Mouse (Mus musculus) forebrain, embryonic 11.5 days (tissue): ENCODE data around the gene Pde6b. TPM values are rescaled to one million over a fixed set of nuclear protein-coding genes. Genes with fewer than 3 reads are reported as not detected.
A peak's percentile ranks its signal among the peaks of the same experiment; 100 is the strongest.

Source experiments
- ATAC-seq: fragments of 200-750 bp; cut with Nextera tagmentation; replicated peaks from 2 replicates; pipeline ENCODE4 v1.8.0; 2017; ENCODE audit warnings: moderate TSS enrichment; ENCODE audit not compliant: low FRiP score
- DNase-seq: peaks from one replicate; pipeline ENCODE4 v3.0.0-alpha.2; 2017; ENCODE audit warnings: low spot score
- H3K27ac ChIP-seq: fragments of 300-500 bp; sonication (generic); 2 replicates; pipeline ENCODE4 v1.5.1; 2014; ENCODE audit warnings: low read depth, low read length
- H3K27me3 ChIP-seq: fragments of 300-500 bp; sonication (generic); 2 replicates; pipeline ENCODE4 v1.6.1; 2014; ENCODE audit warnings: mild to moderate bottlenecking, low read length, mixed read lengths; ENCODE audit not compliant: control insufficient read depth, insufficient read depth
- H3K36me3 ChIP-seq: fragments of 300-500 bp; sonication (generic); 2 replicates; pipeline ENCODE4 v1.6.1; 2014; ENCODE audit warnings: mild to moderate bottlenecking, low read length, moderate library complexity, mixed read lengths; ENCODE audit not compliant: control insufficient read depth, insufficient read depth
- H3K4me1 ChIP-seq: fragments of 300-500 bp; sonication (generic); replicated peaks from 2 replicates; pipeline ENCODE4 v1.6.1; 2014; ENCODE audit warnings: low read length, mixed read lengths; ENCODE audit not compliant: control insufficient read depth, insufficient read depth
- H3K4me2 ChIP-seq: fragments of 300-500 bp; sonication (generic); 2 replicates; pipeline ENCODE4 v1.6.1; 2014; ENCODE audit warnings: low read depth, mild to moderate bottlenecking, low read length, moderate library complexity, mixed read lengths; ENCODE audit not compliant: severe bottlenecking
- H3K4me3 ChIP-seq: fragments of 300-500 bp; sonication (generic); 2 replicates; pipeline ENCODE4 v1.5.1; 2014; ENCODE audit warnings: low read depth, low read length
- H3K9ac ChIP-seq: fragments of 300-500 bp; sonication (generic); 2 replicates; pipeline ENCODE4 v1.6.1; 2014; ENCODE audit warnings: low read length
- H3K9me3 ChIP-seq: fragments of 300-500 bp; sonication (generic); 2 replicates; pipeline ENCODE4 v1.6.1; 2016; ENCODE audit warnings: low read length, mixed read lengths; ENCODE audit not compliant: control insufficient read depth
- WGBS: fragments of 180-500 bp; shearing (Covaris S2); extraction: QIAGEN DNeasy Blood & Tissue Kit; methylation state at CpG from one replicate; pipeline ENCODE4 v1.1.7; 2014; 5-methylcytosine and 5-hydroxymethylcytosine counted together
- polyA plus RNA-seq: library from polyadenylated mRNA; unstranded; fragments of >200 nt; fragmentation: Nextera tagmentation; extraction: Ambion mirVana; gene quantifications from 2 replicates; pipeline ENCODE4 v1.2.1, GENCODE M21; 2014

Gene Pde6b
- polyA plus RNA-seq, 1 experiment from 2014 or later, result 0.40 TPM

GRCm38 (mm10) chr5:108360211-108360610 is 28.0 kb upstream of the Pde6b start:
- 90% methylated on average over 4 of the region's 4 CpGs for WGBS

GRCm38 (mm10) chr5:108362330-108362729 is 25.9 kb upstream of the Pde6b start:
- WGBS, result 31% methylated on average over 3 of the region's 3 CpGs
- peaks cover 8% of the 10 kb centered on the region; the same call in 1 of the 2 replicates for H3K4me1 ChIP-seq
- DNase-seq, result no peak
- H3K27ac ChIP-seq, result no peak overlapping the region
- H3K27me3 ChIP-seq, result peaks cover 28% of the 10 kb centered on the region
- no peak for ATAC-seq
- no peak overlapping the region for H3K4me2 ChIP-seq
- no peaks in the 10 kb centered on the region for H3K9me3 ChIP-seq
- no peak overlapping the region for H3K4me3 ChIP-seq
- no peaks in the 10 kb centered on the region for H3K36me3 ChIP-seq
- H3K9ac ChIP-seq, result no peak overlapping the region

More at GRCm38 (mm10) chr5:108360211-108360610, 28.0 kb upstream of the Pde6b start:
- Histone ChIP-seq H3K4me2 (no peak overlapping the region), H3K4me3 (no peak overlapping the region), H3K36me3 (no peaks in the 10 kb centered on the region), H3K27me3 (peaks cover 8% of the 10 kb centered on the region), H3K9ac (no peak overlapping the region), H3K27ac (no peak overlapping the region), H3K4me1 (no peaks in the 10 kb centered on the region), H3K9me3 (no peaks in the 10 kb centered on the region)
- no peak for DNase-seq
- ATAC-seq, result no peak

- ATAC-seq (no peak; the same call in none of the 2 replicates), DNase-seq (peak; percentile 56)
- Histone ChIP-seq H3K4me1 (peaks cover 13% of the 10 kb centered on the region; the same call in 1 of the 2 replicates), H3K27ac (no peak overlapping the region), H3K36me3 (no peaks in the 10 kb centered on the region), H3K27me3 (peaks cover 63% of the 10 kb centered on the region), H3K9me3 (no peaks in the 10 kb centered on the region), H3K4me3 (peak overlapping the region; percentile 53), H3K9ac (no peak overlapping the region), H3K4me2 (peak overlapping the region; percentile 89)
- under 1% methylated on average over 60 of the region's 60 CpGs for WGBS
Measured at GRCm38 (mm10) chr5:108366328-108366983, 21.7 kb upstream of the Pde6b start.

GRCm38 (mm10) chr5:108366984-108367841 is 21.0 kb upstream of the Pde6b start:
- H3K9me3 ChIP-seq, result no peaks in the 10 kb centered on the region
- WGBS, result under 1% methylated on average over 62 of the region's 100 CpGs
- H3K4me2 ChIP-seq, result peak overlapping the region; percentile 89
- ATAC-seq (peak; percentile 45), DNase-seq (peak; percentile 73)
- peaks cover 69% of the 10 kb centered on the region for H3K27me3 ChIP-seq
- H3K4me1 ChIP-seq, result peaks cover 13% of the 10 kb centered on the region; the same call in 1 of the 2 replicates
- no peaks in the 10 kb centered on the region for H3K36me3 ChIP-seq
- peak overlapping the region; percentile 40 for H3K9ac ChIP-seq
- peak overlapping the region; percentile 53 for H3K4me3 ChIP-seq
- H3K27ac ChIP-seq, result no peak overlapping the region

- no peak within 1 kb of the TSS for H3K27ac ChIP-seq
- peaks cover 13% of the 10 kb centered on the region; the same call in 1 of the 2 replicates for H3K4me1 ChIP-seq
- peaks cover 69% of the 10 kb centered on the region for H3K27me3 ChIP-seq
- no peaks in the 10 kb centered on the region for H3K9me3 ChIP-seq
- WGBS, result 3% methylated on average over 19 of the region's 36 CpGs
- peak; percentile 19; the same call in 1 of the 2 replicates for ATAC-seq
- H3K9ac ChIP-seq, result peak within 1 kb of the TSS; percentile 40
- H3K4me2 ChIP-seq, result peak within 1 kb of the TSS; percentile 89
- peak within 1 kb of the TSS; percentile 53 for H3K4me3 ChIP-seq
- no peaks in the 10 kb centered on the region for H3K36me3 ChIP-seq
- peak; percentile 58 for DNase-seq
Measured at GRCm38 (mm10) chr5:108367871-108368332, 20.3 kb upstream of the Pde6b start, which contains the start of gene Gm42517. TSS of gene Gm42517 (minus strand) at chr5:108367922.

- Histone ChIP-seq H3K27ac (no peak overlapping the region), H3K27me3 (peaks cover 69% of the 10 kb centered on the region), H3K9ac (no peak overlapping the region), H3K4me3 (peak overlapping the region; percentile 27), H3K4me1 (peaks cover 13% of the 10 kb centered on the region; the same call in 1 of the 2 replicates), H3K4me2 (peak overlapping the region; percentile 47), H3K36me3 (no peaks in the 10 kb centered on the region), H3K9me3 (no peaks in the 10 kb centered on the region)
- peak; percentile 8; the same call in 1 of the 2 replicates for ATAC-seq
- DNase-seq, result no peak
- 4% methylated on average over 6 of the region's 6 CpGs for WGBS
Measured at GRCm38 (mm10) chr5:108368446-108368845, 19.7 kb upstream of the Pde6b start.

GRCm38 (mm10) chr5:108368851-108369621 is 19.2 kb upstream of the Pde6b start:
- under 1% methylated on average over 49 of the region's 49 CpGs for WGBS
- Histone ChIP-seq H3K27me3 (peaks cover 69% of the 10 kb centered on the region), H3K9ac (no peak overlapping the region), H3K27ac (no peak overlapping the region), H3K4me1 (peaks cover 13% of the 10 kb centered on the region; the same call in 1 of the 2 replicates), H3K4me2 (peak overlapping the region; percentile 47), H3K36me3 (no peaks in the 10 kb centered on the region), H3K4me3 (peak overlapping the region; percentile 27), H3K9me3 (no peaks in the 10 kb centered on the region)
- DNase-seq, result peak; percentile 70
- no peak for ATAC-seq

GRCm38 (mm10) chr5:108369964-108370363 is 18.2 kb upstream of the Pde6b start:
- Histone ChIP-seq H3K4me3 (no peak overlapping the region), H3K4me2 (no peak overlapping the region), H3K27ac (no peak overlapping the region), H3K36me3 (no peaks in the 10 kb centered on the region), H3K4me1 (peaks cover 13% of the 10 kb centered on the region; the same call in 1 of the 2 replicates), H3K9ac (no peak overlapping the region), H3K27me3 (peaks cover 63% of the 10 kb centered on the region), H3K9me3 (no peaks in the 10 kb centered on the region)
- ATAC-seq (no peak), DNase-seq (no peak)
- WGBS, result 1% methylated on average over 6 of the region's 6 CpGs
